Mouse (Mus musculus) myocyte (in vitro differentiated cells): Measurements from ENCODE around the gene 1810009A15Rik.

ENCODE experiments used
- POLR2A ChIP-seq: IDR thresholded peaks from one replicate; pipeline ENCODE4 v1.6.1; 2011; ENCODE audit warnings: low read depth, mild to moderate bottlenecking, control low read depth, moderate library complexity; ENCODE audit not compliant: insufficient read length
- USF1 ChIP-seq: IDR thresholded peaks from one replicate; pipeline ENCODE4 v1.6.1; 2011; ENCODE audit warnings: low read depth, mild to moderate bottlenecking, control low read depth, moderate library complexity

DNA sequence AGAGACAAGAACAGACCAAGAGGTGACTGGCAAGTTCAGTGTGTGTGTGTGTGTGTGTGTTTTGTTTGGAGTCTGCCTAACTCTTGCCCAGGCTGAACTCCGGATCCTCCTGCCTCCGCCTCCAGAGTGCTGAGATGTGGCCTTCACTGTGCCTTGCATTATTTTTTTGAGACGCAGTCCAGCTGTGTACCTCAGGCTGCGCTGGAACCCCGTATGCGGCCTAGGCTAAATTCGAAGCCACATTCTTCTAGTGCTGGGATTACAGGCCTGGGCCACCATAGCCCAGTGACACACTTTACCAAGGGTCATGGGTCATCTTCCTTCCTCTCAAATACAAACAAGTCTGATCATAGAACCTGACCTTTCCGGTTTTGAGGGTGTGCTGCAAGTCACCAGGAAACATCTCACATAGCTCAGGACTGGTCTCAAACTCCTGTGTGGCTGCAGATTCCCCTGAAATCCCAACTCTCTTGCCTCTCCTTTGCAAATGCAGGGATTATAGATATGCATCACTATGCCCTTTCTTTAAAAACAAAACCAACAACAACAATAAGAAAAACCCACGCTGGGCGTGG lies 16.3 kb upstream of the 1810009A15Rik start:
- no peak for TF ChIP-seq POLR2A
- no peak for TF ChIP-seq USF1
